Mouse (Mus musculus) ES-E14 (cell line): ENCODE data around the gene Atxn1l.

ENCODE experiments used
- CHD2 ChIP-seq: IDR thresholded peaks from 2 replicates; pipeline ENCODE4 v1.6.1; 2014; ENCODE audit warnings: mild to moderate bottlenecking, low read depth, low read length, inconsistent platforms
- HCFC1 ChIP-seq: IDR thresholded peaks from 2 replicates; pipeline ENCODE4 v1.6.1; 2012; ENCODE audit warnings: low read length, inconsistent platforms, borderline replicate concordance; ENCODE audit not compliant: insufficient read depth
- MAFK ChIP-seq: IDR thresholded peaks from 2 replicates; pipeline ENCODE4 v1.6.1; 2014; ENCODE audit warnings: mild to moderate bottlenecking, low read depth, low read length, inconsistent platforms; ENCODE audit not compliant: insufficient read depth

DNA sequence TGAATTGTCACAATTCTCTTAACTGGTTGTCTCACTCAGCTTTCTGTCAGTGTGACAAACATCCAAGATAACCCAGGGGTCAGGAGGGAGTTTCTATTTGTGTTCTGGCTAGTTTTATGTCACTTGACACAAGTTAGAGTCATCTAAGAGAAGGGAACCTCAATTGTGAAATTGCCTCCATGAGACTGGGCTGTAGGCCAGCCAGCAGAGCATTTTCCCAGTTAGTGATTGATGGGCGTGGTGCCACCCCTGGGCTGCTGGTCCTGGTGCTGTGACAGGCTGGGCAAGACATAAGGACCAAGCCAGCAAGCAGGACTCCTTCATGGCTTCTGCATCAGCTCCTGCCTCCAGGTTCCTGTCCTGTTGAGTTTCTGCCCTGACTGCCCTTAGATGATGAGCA, 22.7 kb upstream of the Atxn1l start:
- TF ChIP-seq CHD2 (no peak), MAFK (no peak), HCFC1 (no peak)
